11 mouse cellular contexts compared by ENCODE assay signal in the genomic region with DNA sequence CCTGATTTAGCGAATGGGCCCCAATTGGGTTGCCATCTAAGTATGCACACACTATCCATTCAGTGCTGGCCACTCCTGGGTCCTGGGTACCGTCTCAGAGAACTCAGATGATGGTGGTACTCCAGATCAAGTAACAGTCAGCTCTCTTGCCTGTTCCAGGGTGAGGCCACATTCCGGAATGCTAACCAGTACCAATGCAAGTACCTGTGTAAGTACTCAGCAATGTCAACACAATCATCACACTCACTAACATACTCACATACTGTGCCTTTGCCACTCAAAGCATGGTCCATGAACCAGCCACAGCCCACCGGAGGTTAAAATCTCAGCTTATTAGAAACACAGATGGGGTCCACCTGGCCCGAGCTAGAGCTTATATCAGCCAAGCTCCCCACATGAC. TPM values are rescaled to one million over a fixed set of nuclear protein-coding genes. Genes with fewer than 3 reads are reported as not detected.
DNase-seq lines count a peak whose midpoint lies in the region; ATAC-seq and TF ChIP-seq lines count a peak whose summit lies in the region.
"Had no signal": no experiment of that assay in that cellular context is flagged by ENCODE, and none has a peak within 500 bp of the region (broad histone marks: within the 10 kb centered on the region; RNA-seq: fewer than 3 reads in every experiment).

No protein-coding gene starts in this region.

- H3K4me2 ChIP-seq in forebrain, embryonic 13.5 days, result no peak overlapping the region
- no peak overlapping the region for H3K4me2 ChIP-seq in embryonic facial prominence, embryonic 13.5 days

- H3K9ac ChIP-seq in forebrain, embryonic 13.5 days, result no peak overlapping the region
- 0 out of 2 replicates have a peak overlapping the region, but pooled peaks have one; percentile 22 for H3K9ac ChIP-seq in embryonic facial prominence, embryonic 13.5 days

- H3K36me3 ChIP-seq in forebrain, embryonic 10.5 days (replicated peaks), result no peaks in the 10 kb centered on the region
- H3K36me3 ChIP-seq in forebrain, embryonic 13.5 days (ENCODE audit: poor library complexity, severe bottlenecking), result no peaks in the 10 kb centered on the region
- H3K36me3 ChIP-seq in embryonic facial prominence, embryonic 13.5 days, result no peaks in the 10 kb centered on the region

- DNase-seq in forebrain, embryonic 10.5 days (ENCODE audit: extremely low spot score, low spot score), result no peak
- DNase-seq in layer of hippocampus, adult 2 months (ENCODE audit: low spot score in 2 of 2), result no peak
- no peak for DNase-seq in layer of hippocampus, adult 11-12 months (ENCODE audit: low spot score)
- peak; percentile 61 for DNase-seq in lung, postnatal 25 days (ENCODE audit: low spot score)
- DNase-seq in right cerebral cortex, postnatal 36 days (ENCODE audit: low spot score in 2 of 2), result no peak
- DNase-seq in thymus, postnatal 10 days (ENCODE audit: low spot score in 2 of 2), result no peak
- DNase-seq: cerebellum, adult 18-20 months had no signal

- H3K9me3 ChIP-seq in forebrain, embryonic 10.5 days, result no peaks in the 10 kb centered on the region
- no peaks in the 10 kb centered on the region for H3K9me3 ChIP-seq in forebrain, embryonic 13.5 days (replicated peaks)
- H3K9me3 ChIP-seq in embryonic facial prominence, embryonic 13.5 days, result no peaks in the 10 kb centered on the region

- peaks cover 51% of the 10 kb centered on the region for H3K4me1 ChIP-seq in forebrain, embryonic 10.5 days
- H3K4me1 ChIP-seq in forebrain, embryonic 13.5 days, result peaks cover 34% of the 10 kb centered on the region
- H3K4me1 ChIP-seq in embryonic facial prominence, embryonic 13.5 days, result peaks cover 45% of the 10 kb centered on the region

- WGBS in forebrain, embryonic 10.5 days, result 89% methylated on average over 5 of the region's 5 CpGs
- WGBS in forebrain, embryonic 13.5 days, result 87% methylated on average over 5 of the region's 5 CpGs
- WGBS in embryonic facial prominence, embryonic 13.5 days, result 76% methylated on average over 5 of the region's 5 CpGs

- ATAC-seq in forebrain, embryonic 13.5 days, result no peak
- no peak for ATAC-seq in embryonic facial prominence, embryonic 13.5 days (ENCODE audit: insufficient number of reproducible peaks, insufficient read depth, low FRiP score, low TSS enrichment, low read depth)

- H3K4me3 ChIP-seq in forebrain, embryonic 10.5 days, result no peak overlapping the region
- no peak overlapping the region for H3K4me3 ChIP-seq in forebrain, embryonic 13.5 days
- no peak overlapping the region; the same call in 1 of the 2 replicates for H3K4me3 ChIP-seq in layer of hippocampus, adult 2 months
- H3K4me3 ChIP-seq in embryonic facial prominence, embryonic 13.5 days, result no peak overlapping the region

- no peaks in the 10 kb centered on the region; the same call in 1 of the 2 replicates for H3K27me3 ChIP-seq in forebrain, embryonic 10.5 days (ENCODE audit: poor library complexity, severe bottlenecking)
- no peaks in the 10 kb centered on the region for H3K27me3 ChIP-seq in forebrain, embryonic 13.5 days
- H3K27me3 ChIP-seq in embryonic facial prominence, embryonic 13.5 days, result no peaks in the 10 kb centered on the region

- peak overlapping the region; percentile 65 for H3K27ac ChIP-seq in forebrain, embryonic 10.5 days
- no peak overlapping the region for H3K27ac ChIP-seq in forebrain, embryonic 13.5 days
- peak overlapping the region; percentile 96 for H3K27ac ChIP-seq in layer of hippocampus, adult 2 months
- H3K27ac ChIP-seq in embryonic facial prominence, embryonic 13.5 days, result no peak overlapping the region

- TF ChIP-seq CTCF in layer of hippocampus, adult 2 months (conservative IDR thresholded peaks at IDR 0.05), result no peak

RNA-seq across cellular contexts. Expression of a gene that starts 10.7 kb away (rescaled TPM):
- polyA plus RNA-seq in forebrain, embryonic 10.5 days (2016; fragmentation: Nextera tagmentation; extraction: Ambion mirVana), result 1.7 and 1.9 TPM in 2 replicates
- 3.2 TPM in 2 replicates for polyA plus RNA-seq in forebrain, embryonic 13.5 days (2015; fragmentation: Nextera tagmentation; extraction: Ambion mirVana)
- total RNA-seq in layer of hippocampus, adult 2 months (2021), result 100 to 1,000 TPM; 130 to 131 TPM
- polyA plus RNA-seq in embryonic facial prominence, embryonic 13.5 days (2015; fragmentation: Nextera tagmentation; extraction: Ambion mirVana), result 2.2 and 2.4 TPM in 2 replicates
- total RNA-seq: megakaryocyte, adult 5-6 weeks; MEL had no signal

RNA-seq across cellular contexts. Expression of a gene that starts 53.4 kb away (rescaled TPM):
- polyA plus RNA-seq in forebrain, embryonic 10.5 days (2016; fragmentation: Nextera tagmentation; extraction: Ambion mirVana), result 2.1 and 2.9 TPM in 2 replicates
- 0.22 and 0.31 TPM in 2 replicates for polyA plus RNA-seq in forebrain, embryonic 13.5 days (2015; fragmentation: Nextera tagmentation; extraction: Ambion mirVana)
- 10 to 100 TPM; 27.0 to 27.8 TPM for total RNA-seq in layer of hippocampus, adult 2 months (2021)
- 0.91 and 1.4 TPM in 2 replicates for polyA plus RNA-seq in embryonic facial prominence, embryonic 13.5 days (2015; fragmentation: Nextera tagmentation; extraction: Ambion mirVana)

Comparison
In these comparisons a context has a peak if more than half of its experiments do, and no peak if none do; other contexts are left out.
1. H3K27ac ChIP-seq: peak in forebrain, embryonic 10.5 days (single experiment) and layer of hippocampus, adult 2 months (single experiment); none in forebrain, embryonic 13.5 days (single experiment) and embryonic facial prominence, embryonic 13.5 days (single experiment).